Mouse (Mus musculus): ENCODE results near the gene Dscam.

GRCm38 (mm10) chr16:96695882-96696281 is 474.7 kb downstream of the Dscam start:
- TF ChIP-seq POLR2A (IDR thresholded peaks at IDR 0.05; ENCODE audit: insufficient read length, low read depth), result no peak
- no peak for TF ChIP-seq MAX (IDR thresholded peaks at IDR 0.05; ENCODE audit: low read depth)
- no peak for TF ChIP-seq CEBPB (IDR thresholded peaks at IDR 0.05; ENCODE audit: insufficient read depth, poor library complexity, severe bottlenecking)

Measured in myocyte (in vitro differentiated cells).